Mouse (Mus musculus): ENCODE measurements around the gene Dscaml1. TPM values are rescaled to one million over a fixed set of nuclear protein-coding genes. Genes with fewer than 3 reads are reported as not detected.

Gene Dscaml1
- total and polyA plus RNA-seq, 3 experiments = not detected

DNA sequence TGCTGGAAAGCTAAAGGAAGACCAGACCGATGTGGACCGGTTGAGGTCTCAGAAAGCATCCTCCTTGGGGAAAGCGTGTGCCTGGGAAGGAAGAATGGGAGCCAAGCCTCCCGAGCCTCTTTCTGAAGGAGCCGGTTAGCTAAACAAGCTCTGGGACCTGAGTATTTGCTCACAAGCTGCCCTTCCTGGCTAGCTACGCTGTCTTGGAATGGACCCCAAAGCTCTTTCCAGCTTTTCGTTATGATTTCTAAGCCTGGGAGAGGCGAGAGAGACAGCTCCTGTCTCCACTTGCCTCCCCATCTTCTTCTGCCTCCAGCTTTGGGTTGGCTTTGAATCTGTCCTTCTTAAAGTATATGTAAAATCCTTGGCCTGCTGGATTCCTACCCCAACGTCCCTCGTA, 27.6 kb downstream of the Dscaml1 start:
- no peak for TF ChIP-seq NELFE (IDR thresholded peaks at IDR 0.05; ENCODE audit: low read depth, low read length)
- Histone ChIP-seq H3K4me1 (ENCODE audit: control insufficient read depth in 1 of 2, insufficient read depth in 2 of 2, low read length in 2 of 2) (no peaks in the 10 kb centered on the region), H3K9me3 (replicated peaks; ENCODE audit: insufficient read depth, low read length) (no peaks in the 10 kb centered on the region), H3K4me3 (ENCODE audit: control insufficient read depth in 1 of 2, insufficient read depth in 1 of 2, low read depth in 2 of 2, low read length in 2 of 2) (no peak overlapping the region), H3K27ac (ENCODE audit: control insufficient read depth, low read depth, low read length) (no peak overlapping the region), H3K9ac (ENCODE audit: control insufficient read depth, low read depth, low read length, poor library complexity, severe bottlenecking) (no peak overlapping the region), H3K27me3 (ENCODE audit: control insufficient read depth in 1 of 2, insufficient read depth in 2 of 2, low read length in 2 of 2) (no peaks in the 10 kb centered on the region), H3K79me2 (ENCODE audit: control insufficient read depth, insufficient read depth, low read length, poor library complexity) (no peaks in the 10 kb centered on the region), H3K36me3 (ENCODE audit: control insufficient read depth in 1 of 2, insufficient read depth in 2 of 2, low read length in 2 of 2) (no peaks in the 10 kb centered on the region)
- DNase-seq (ENCODE audit: low read depth, low spot score) = no peak

DNA sequence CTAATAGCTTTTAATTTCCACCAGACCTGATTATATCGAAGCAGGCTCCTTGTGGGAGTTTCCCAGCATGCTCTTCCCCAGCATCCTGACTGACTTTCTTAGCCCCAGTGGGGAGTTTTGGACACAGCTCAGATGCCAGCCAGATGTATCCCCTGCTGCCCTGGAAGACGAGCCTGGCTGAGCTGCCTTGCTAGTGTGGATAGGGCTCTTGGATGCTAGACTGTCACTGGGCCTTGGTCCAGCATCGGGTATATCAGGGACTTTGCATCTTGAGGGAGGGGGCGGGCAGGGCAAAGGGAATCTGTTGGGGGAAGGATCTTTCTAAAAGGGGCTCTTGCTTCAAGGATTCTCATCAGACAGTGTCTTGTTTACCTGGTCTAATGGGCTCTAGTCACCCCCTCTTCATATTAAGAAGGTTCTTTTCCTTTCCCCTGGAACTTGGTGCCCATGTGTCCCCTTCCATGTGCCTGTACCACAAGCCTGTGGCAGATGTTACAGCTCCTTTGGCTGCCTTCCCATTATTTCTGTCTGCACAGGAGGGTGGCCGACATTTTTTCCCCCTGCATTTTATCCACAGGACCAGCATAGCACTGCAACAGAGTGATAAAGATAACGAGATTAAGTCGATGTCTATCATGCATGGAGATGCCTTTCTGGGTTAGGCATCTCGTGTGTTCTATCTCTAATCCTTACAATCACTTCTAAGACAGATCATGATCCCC, 28.6 kb downstream of the Dscaml1 start:
- no peaks in the 10 kb centered on the region for H3K27me3 ChIP-seq (ENCODE audit: control insufficient read depth in 1 of 2, insufficient read depth in 2 of 2, low read length in 2 of 2)
- H3K9ac ChIP-seq (ENCODE audit: control insufficient read depth, low read depth, low read length, poor library complexity, severe bottlenecking) = no peak overlapping the region
- H3K36me3 ChIP-seq (ENCODE audit: control insufficient read depth in 1 of 2, insufficient read depth in 2 of 2, low read length in 2 of 2) = no peaks in the 10 kb centered on the region
- H3K79me2 ChIP-seq (ENCODE audit: control insufficient read depth, insufficient read depth, low read length, poor library complexity) = no peaks in the 10 kb centered on the region
- H3K4me3 ChIP-seq (ENCODE audit: control insufficient read depth in 1 of 2, insufficient read depth in 1 of 2, low read depth in 2 of 2, low read length in 2 of 2) = no peak overlapping the region
- no peaks in the 10 kb centered on the region for H3K9me3 ChIP-seq (replicated peaks; ENCODE audit: insufficient read depth, low read length)
- TF ChIP-seq CTCF (IDR thresholded peaks at IDR 0.05 in 2 of 3, conservative IDR thresholded peaks at IDR 0.05 in 1 of 3; ENCODE audit: control insufficient read depth in 1 of 3, insufficient read depth in 1 of 3, low read depth in 2 of 3, low read length in 3 of 3, poor library complexity in 1 of 3, severe bottlenecking in 1 of 3) (no peak), NELFE (IDR thresholded peaks at IDR 0.05; ENCODE audit: low read depth, low read length) (no peak), KAT2A (conservative IDR thresholded peaks at IDR 0.05; ENCODE audit: low read depth, low read length) (no peak), ELF1 (IDR thresholded peaks at IDR 0.05; ENCODE audit: low read depth, low read length) (no peak), TBP (IDR thresholded peaks at IDR 0.05; ENCODE audit: low read depth, low read length) (no peak), ZMIZ1 (IDR thresholded peaks at IDR 0.05; ENCODE audit: low read depth, low read length) (no peak), CHD2 (IDR thresholded peaks at IDR 0.05; ENCODE audit: low read length) (no peak), MAZ (IDR thresholded peaks at IDR 0.05; ENCODE audit: low read depth, low read length) (no peak), MYB (IDR thresholded peaks at IDR 0.05; ENCODE audit: low read depth, low read length) (no peak), MEF2A (IDR thresholded peaks at IDR 0.05; ENCODE audit: extremely low read depth, insufficient replicate concordance, low read depth, low read length, poor library complexity, severe bottlenecking) (no peak), NRF1 (IDR thresholded peaks at IDR 0.05; ENCODE audit: insufficient read depth, low read depth, low read length, poor library complexity, severe bottlenecking) (no peak), HCFC1 (IDR thresholded peaks at IDR 0.05; ENCODE audit: low read depth, low read length) (no peak), POLR2A (IDR thresholded peaks at IDR 0.05; ENCODE audit: control insufficient read depth in 1 of 2, insufficient read depth in 1 of 2, low read depth in 1 of 2, low read length in 2 of 2, poor library complexity in 1 of 2) (no peak), ETS1 (IDR thresholded peaks at IDR 0.05; ENCODE audit: low read depth, low read length) (no peak), E2F4 (IDR thresholded peaks at IDR 0.05; ENCODE audit: borderline replicate concordance, low read depth, low read length) (no peak)
- H3K4me1 ChIP-seq (ENCODE audit: control insufficient read depth in 1 of 2, insufficient read depth in 2 of 2, low read length in 2 of 2) = no peaks in the 10 kb centered on the region
- H3K27ac ChIP-seq (ENCODE audit: control insufficient read depth, low read depth, low read length) = no peak overlapping the region
- no peak for DNase-seq (ENCODE audit: low read depth, low spot score)
